Mouse (Mus musculus) CH12.LX (cell line): ENCODE results near the gene Ror1.

Experiments
- CTCF ChIP-seq, 2 experiments: IDR thresholded peaks in 1 of 2; conservative IDR thresholded peaks in 1 of 2; 2 replicates each; pipeline ENCODE4 v1.5.1; 2011 to 2012; ENCODE audit warnings: low read depth in 2 of 2, low read length in 2 of 2, improper control_type of control experiment in 1 of 2, inconsistent platforms in 1 of 2, mild to moderate bottlenecking in 1 of 2, moderate library complexity in 1 of 2
- E2F4 ChIP-seq: IDR thresholded peaks from 2 replicates; pipeline ENCODE4 v1.6.1; 2011; ENCODE audit warnings: low read depth, low read length, improper control_type of control experiment; ENCODE audit not compliant: insufficient replicate concordance
- MYC ChIP-seq: IDR thresholded peaks from 2 replicates; pipeline ENCODE4 v1.6.1; 2011; ENCODE audit warnings: low read depth, mild to moderate bottlenecking, improper control_type of control experiment, low read length
- POLR2A ChIP-seq: IDR thresholded peaks from 2 replicates; pipeline ENCODE4 v1.6.1; 2011; ENCODE audit warnings: low read depth, mild to moderate bottlenecking, improper control_type of control experiment, low read length
- USF2 ChIP-seq: conservative IDR thresholded peaks from 2 replicates; pipeline ENCODE4 v1.6.1; 2011; ENCODE audit warnings: low read depth, low read length, improper control_type of control experiment

- TF ChIP-seq USF2, result no peak
- TF ChIP-seq CTCF (conservative IDR thresholded peaks at IDR 0.05 in 1 of 2, IDR thresholded peaks at IDR 0.05 in 1 of 2; ENCODE audit: low read depth in 2 of 2, low read length in 2 of 2), result no peak
- TF ChIP-seq MYC, result no peak
- no peak for TF ChIP-seq POLR2A
- no peak for TF ChIP-seq E2F4
Observed at GRCm38 (mm10) chr4:100056046-100056445, 39.5 kb upstream of the Ror1 start.
